Mouse (Mus musculus) small intestine, adult 2 months (tissue): ENCODE data around the gene Lrrc1.
"Not testable (repeated sequence)": the region's sequence is repeated elsewhere in the genome, so short reads cannot be mapped to it uniquely, and the experiment has no call there.

Experiments
- CTCF ChIP-seq: fragments of 200-500 bp; IDR thresholded peaks from 2 replicates; pipeline ENCODE4 v1.5.1; 2012; ENCODE audit warnings: low read depth, mild to moderate bottlenecking, control low read depth, inconsistent platforms, low read length, moderate library complexity, mixed read lengths; ENCODE audit not compliant: insufficient replicate concordance, insufficient read length; ENCODE audit errors: extremely low read depth
- POLR2A ChIP-seq: fragments of 200-500 bp; IDR thresholded peaks from 2 replicates; pipeline ENCODE4 v1.6.1; 2012; ENCODE audit warnings: low read depth, mild to moderate bottlenecking, control low read depth, inconsistent platforms, low read length, moderate library complexity

DNA sequence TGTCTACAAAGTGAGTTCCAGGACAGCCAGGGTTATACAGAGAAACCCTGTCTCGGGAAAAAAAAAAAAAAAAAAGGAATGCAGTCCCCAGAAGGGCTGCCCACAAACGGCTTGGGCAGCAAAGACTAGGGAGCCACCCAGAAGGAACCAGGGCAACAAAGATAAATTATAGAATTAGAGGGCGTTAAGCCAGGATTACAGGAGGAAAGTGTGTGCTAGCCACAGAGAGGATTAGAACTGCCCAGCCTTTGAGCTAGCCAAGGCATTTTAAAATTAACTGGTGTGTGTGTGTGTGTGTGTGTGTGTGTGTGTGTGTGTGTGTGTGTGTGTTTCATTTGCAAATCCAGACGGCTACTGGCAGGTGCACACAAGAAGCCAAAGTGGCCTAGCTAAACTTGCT, 30.3 kb upstream of the Lrrc1 start:
- not testable (repeated sequence) for TF ChIP-seq CTCF, POLR2A
